Mouse (Mus musculus) right cerebral cortex, adult 18-20 months (tissue): Measurements from ENCODE around the gene Ptpn14.

Experiments
- DNase-seq: peaks from one replicate; pipeline ENCODE4 v3.0.0; 2022; ENCODE audit warnings: mixed read lengths

Ptpn14 gene

DNA sequence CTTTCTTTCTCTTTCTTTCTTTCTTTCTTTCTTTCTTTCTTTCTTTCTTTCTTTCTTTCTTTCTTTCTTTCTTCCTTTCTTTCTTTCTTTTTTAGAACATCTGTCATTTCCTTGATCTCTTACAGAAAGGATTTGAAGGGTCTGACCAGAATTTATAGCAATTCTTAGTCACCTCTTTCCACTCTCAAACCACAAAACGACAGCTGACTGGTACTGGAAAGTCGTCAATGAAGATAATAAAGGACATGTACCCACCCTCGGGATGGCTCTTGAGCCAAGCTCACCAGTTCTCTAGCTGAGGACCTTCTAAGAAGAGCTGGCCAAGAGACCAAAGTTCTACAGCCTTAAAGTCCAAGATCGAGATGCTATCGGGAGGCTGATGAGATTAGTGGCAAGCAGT, 9.5 kb upstream of the Ptpn14 start:
- DNase-seq, result no peak

DNA sequence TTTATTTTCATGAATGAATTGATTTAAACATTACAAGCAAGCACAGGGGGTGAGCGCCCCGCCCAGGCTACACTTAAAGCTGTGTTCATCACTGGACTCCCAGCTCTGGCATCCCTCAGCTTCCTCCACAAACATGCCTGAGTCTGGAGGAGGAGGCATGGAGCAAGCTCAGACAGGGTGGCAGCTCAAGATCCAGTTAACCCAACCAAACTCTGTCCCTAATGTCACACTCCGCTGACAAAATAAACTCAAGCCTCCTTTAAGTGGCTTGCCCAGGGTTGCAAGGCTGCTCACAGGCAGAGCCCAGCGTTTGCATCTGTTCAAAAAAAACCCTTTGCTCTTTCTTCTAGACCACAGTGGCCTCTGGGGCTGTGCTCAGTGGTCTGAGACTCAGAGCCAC, 1.9 kb upstream of the Ptpn14 start:
- DNase-seq, result no peak

DNA sequence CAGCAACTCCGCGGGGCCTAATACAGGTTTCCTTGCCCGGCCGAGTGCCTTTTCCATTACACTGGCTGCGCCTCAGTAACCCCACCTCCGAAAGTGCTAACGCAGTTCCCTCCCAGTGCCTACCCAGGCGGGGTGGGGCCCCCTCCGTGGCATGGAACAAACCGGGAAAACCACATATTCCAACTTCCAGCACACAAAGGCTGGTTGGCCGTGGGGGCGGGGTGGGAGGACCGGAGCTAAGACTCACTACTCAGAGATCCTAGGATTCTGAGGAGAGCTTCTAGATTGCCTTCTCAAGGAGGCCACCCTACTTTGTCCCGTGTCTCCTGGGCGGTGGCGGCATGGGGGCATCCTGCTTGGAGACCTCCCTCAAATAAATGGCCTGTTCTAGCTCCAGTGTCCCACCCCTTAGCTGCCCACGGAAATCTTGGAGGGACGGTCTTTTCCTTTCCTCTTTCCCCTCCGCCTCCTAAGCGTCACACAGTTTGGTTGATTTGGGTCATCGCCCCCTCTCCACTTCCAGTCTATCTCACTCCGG, 653 bp upstream of the Ptpn14 start:
- DNase-seq, result no peak

DNA sequence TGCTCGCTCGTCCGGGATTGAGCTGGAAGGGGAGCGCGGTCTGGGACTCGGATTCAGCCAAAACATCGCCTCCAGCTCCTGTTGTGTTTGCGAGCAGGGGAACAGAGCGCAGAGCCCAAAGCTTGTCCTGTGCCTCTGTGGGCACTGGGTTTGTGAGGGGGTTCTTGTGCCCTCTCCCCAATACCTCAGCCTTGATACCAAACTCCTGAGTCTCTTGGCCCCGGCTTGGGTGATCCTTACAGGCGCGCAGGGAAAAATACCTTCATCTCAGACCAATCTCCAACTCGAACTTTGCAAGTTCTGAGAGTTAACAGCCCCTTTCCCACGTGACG, 682 bp downstream of the Ptpn14 start:
- no peak for DNase-seq

DNA sequence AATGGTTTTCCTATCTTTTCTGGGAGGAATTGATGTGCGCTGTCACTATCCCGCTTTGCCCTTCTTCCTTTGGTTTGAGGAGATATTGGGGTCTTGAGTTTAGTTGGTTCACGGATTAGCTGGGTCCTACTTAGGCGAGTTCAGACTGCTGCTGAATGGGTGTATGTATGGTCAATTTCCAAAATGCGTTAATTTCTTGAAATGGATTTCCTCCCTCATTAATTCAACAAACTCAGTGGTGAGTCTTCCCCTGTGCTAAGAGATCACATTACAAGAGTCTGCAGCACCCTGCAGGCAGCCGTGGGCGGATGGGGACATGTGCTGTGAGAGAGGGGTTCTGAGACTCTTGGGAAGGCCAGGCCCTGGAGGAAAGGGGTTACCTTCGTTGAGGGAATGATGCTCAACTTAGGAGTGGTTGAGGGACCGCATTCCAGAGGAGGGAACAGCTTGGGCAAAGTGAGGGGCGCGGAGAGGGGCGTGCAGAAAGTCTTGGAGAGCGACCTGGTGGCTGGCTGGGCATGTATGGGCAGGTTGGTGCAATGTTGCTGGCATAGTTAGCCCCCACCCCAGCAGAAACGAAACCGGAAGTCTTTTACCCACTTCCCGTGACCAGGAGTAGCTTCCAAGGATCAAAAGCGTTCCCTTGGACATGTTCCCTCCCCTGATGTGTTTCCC, 1.2 kb downstream of the Ptpn14 start:
- no peak for DNase-seq

DNA sequence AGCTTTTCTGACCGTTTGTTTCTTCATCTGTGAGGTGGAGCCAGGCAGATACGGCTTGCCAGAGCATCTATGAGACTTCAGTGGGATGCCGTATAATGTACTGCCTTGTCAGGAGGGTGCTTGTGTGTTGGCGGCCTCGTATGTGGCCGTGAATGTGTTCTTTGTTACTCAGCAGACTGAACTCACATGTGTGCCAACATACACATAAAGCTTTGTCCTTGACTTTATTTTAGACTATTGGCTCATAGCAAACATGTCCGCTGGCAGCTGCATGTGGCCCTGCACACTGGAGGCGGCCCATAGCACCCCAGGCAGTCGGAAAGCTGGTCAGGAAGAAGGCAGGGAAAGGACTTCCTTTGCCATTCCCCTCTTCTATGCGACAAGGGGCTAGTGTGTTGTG, 3.6 kb downstream of the Ptpn14 start:
- DNase-seq, result no peak

DNA sequence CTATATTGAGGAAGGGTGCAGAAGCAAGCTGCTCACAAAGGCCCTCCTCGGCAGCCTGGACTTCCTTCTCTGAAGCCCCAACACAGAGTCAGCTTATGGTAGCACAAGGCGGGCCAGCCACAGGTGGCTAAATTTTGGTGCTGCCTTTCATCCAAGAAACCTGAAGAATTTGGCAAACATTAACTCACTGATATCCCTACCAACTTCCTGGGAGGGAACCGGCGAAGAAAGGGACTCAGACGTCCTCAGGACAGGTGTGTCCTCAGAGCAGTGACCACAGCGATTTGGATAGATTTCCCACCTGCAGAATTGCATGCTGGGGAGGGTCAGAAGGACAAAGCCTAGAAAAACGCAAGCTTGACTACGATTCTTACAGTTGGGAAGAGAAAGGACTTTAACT, 4.1 kb downstream of the Ptpn14 start:
- DNase-seq, result no peak

DNA sequence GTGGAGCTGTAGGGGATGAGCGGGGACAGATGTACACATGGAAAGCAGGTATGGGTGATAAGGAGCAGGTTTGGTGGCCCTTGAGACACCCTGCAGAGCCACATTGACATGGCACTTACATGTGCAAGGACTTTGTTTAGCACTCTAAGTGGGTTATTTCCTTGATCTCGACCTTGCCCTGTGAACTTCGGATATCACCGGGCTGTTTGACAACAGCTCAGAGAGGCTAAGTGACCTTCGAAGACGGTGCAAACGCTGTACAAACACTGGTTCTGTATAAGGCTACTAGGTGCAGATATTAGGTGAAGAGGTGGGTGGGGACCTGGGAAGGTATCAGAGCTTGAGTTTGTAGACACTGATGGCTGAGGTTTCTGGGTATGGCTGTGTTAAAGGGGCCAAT, 12.0 kb downstream of the Ptpn14 start:
- no peak for DNase-seq

DNA sequence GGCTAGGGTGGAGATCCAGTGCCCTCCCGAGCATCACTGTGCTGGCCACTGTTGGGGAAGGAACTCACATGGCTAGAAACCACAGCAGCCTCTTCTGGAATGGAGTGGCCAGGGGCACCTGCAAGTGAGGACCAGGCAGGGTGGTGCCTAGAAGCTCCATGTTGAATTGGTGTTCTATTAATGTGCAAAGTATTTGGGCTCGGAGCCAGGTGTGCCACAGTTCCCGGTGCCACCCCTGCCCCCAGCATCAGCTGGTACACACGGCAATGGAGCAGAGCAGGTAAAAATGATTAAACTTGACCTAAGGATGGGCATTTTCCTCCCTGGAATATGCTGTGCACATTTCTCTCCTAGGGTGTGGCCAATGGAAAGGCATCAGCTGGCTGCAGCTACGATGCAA, 14.0 kb downstream of the Ptpn14 start:
- no peak for DNase-seq

DNA sequence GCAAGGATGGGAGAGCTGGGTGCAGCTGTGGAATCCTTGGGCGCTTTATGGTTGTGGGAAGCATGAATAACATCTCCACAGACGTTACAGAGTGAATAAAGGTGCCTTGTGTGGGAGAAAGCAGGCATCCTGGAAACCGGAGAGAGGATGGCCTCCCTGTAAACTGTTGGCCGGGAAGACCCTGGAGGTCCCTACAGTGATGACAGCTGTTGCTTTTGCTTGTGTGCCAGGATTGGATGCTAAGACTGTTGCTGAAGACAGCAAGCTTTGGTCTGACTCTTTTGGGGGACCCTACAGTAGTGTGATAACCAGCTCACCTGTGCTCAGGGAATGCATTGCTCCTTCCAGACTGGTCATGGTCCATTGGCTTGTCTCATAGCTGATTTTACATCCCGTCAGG, 15.1 kb downstream of the Ptpn14 start:
- DNase-seq, result no peak

DNA sequence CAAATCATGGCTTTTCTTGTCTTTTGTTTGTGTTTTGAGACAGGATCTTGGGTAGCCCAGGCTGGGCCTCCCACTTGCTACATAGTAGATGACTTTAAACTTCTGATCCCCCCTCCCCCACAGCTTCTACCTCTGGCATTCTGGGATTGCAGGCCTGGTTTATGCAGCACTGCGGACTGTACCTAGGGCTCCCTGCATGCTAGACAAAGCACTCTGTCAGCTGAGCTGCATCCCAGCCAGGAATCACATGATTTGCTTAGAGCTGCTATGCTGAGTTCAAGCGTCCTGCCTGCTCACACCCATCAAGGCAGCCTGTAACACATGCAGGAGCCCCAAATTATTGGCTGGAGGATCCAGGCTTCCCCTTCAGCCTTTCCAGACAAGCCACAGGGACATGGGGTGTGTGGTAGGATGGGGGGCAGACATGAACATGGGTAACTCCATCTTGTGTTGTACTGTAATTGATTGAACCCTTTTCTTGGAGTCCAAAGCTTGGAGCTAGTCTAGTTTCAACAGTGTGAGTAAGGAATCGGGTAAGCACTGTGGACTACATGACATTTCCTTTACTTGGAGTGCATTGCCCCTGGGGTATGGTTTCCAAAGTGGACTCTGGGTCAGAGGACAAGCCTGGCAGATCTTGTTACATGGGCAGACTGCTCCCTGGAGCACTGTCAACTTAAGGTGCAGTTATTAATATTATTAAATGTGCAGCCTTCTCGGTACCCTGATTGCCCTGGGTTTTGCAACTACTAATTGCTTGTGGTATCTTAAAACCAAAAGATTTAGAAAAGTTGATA, 17.0 kb downstream of the Ptpn14 start:
- no peak for DNase-seq

DNA sequence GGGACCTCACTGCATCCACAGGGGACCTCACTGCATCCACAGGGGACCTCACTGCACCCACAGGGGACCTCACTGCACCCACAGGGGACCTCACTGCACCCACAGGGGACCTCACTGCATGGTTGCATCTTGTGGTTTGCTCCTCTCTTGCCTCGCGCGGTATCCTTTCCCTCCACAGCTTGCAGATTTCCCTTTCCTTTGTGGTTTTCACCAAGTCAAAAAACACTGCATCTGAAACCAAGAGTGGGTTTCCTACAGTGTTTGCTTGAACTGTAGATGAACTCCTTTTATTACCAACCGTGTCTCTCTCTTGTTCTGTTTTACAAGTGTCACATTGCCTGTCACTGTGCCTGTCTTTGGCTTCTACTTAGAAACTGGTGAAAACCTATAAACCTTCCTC, 18.5 kb downstream of the Ptpn14 start:
- no peak for DNase-seq

DNA sequence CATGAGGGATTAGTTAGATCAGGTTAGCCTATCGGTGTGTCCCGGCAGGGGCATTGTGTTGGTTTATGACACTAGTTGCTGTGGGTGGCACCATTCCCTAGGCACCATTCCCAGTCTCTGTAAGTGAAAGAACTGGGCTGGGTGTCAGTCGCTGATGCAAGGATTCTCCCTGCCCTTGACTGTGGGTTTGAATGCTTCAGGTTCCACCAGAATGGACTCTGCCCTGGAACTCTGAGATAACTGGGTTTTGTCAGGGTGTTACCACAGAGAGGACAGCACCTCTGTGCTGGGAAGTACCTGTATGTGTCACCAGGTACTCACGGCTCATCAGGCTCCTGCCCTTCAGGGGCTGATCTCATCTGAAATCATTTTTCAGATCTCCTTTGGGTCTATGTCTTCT, 21.7 kb downstream of the Ptpn14 start:
- no peak for DNase-seq

DNA sequence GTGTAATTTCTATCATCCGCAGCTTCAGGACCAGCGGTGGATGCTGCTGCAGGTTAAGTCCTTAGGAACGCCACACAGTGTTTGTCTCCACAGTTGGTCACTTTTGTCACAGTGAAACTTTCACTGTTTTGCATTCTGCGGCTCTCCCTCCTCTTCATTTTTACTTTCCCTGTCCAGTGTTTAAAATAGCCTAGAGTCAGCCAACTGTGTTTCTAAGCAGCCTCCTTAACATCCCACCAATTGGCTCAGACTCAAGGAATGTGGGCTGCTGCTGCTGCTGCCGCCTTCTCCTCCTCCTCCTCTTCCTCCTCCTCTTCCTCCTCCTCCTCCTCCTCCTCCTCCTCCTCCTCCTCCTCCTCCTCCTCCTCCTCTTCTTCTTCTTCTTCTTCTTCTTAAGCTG, 22.2 kb downstream of the Ptpn14 start:
- peak; percentile 10 for DNase-seq

DNA sequence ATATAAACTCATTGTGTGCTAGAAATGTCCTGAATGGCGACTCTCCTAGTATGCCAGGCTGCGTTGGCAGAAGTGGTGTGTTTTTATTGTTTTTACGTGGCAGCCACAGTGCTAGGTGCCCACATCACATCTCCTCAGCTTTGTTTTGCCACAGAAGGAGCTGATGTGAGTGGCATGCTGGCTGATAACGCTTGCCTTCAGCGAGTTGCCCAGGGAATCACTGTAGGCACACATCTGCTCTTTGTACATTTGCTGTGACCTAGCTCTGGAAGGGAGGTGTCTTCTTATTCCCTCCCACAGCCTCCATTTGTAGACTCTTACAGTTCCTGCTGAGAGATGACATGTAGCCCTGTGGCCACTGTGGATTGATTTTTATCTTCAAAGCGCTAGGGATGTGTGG, 24.2 kb downstream of the Ptpn14 start:
- DNase-seq, result no peak

DNA sequence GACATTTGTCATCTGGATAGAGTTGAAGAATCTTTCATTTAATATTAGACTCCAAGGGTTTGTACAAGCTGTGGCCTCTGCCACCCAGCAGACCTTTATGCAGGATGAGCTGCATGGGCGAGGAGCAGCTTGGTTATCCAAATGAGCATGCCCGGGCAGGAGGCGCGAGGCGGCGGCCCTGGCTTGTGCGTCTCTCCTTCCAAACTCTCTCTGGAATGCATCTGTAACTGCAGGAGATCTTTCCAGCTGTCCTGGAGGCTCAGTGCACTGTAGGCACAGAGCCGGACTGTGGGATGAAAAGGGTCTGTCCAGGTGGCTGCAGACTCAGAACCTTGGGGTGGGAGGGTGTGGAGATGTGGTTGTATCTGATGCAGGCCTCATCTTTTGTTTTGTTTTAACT, 27.0 kb downstream of the Ptpn14 start:
- no peak for DNase-seq

DNA sequence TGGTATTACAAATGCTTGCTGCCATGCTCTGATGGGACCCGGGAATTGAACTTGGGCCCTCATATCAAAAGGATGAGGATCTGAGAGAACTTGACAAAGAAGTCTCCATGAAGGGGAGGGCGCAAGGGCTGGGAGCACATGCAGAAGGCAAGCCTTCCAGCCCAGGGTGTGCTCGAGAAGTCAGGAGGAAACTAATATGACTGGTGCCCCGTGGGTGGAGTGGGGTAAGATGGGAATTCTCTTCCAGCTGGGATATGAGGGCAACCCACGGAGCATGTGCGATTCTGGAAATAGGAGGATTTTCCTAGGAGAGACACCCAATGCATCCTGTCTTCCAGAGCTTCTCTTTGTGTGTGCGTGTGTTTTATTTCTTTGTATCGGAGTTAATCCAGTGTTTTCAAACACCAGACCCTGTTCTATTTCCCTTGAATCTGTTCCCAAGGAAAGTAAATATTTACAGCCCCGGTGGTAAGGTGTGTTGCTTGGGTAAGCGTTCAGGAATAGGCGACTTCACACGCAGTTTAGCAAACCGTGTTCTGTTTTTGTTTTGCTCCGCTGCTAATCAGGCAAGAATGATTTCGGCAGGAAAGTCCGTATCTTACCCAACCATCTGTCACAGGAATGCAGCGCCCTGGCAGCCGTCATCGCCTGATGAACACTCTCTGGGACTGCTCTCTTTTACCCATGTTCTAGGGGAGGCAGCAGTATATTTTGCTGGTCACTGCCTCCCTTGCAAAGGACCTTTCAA, 28.4 kb downstream of the Ptpn14 start:
- DNase-seq, result peak; percentile 36

DNA sequence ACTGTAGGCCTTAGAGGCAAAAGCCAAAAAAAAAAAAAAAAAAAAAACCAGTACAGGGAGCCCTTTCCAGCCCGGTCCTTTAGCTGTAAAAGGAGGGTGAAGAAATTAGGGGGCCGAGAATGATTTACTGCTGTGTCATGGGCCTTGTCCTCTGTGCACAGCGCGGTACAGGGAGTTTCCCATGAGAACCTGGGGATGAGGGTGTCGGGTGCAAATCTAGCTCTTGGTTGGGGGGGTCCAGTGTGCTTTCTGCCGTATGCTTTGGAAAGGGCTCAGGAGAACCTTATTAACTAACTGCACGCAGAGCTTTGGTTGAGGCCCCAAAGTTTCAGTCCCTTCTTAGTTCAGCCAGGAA, 29.0 kb downstream of the Ptpn14 start:
- DNase-seq, result no peak

DNA sequence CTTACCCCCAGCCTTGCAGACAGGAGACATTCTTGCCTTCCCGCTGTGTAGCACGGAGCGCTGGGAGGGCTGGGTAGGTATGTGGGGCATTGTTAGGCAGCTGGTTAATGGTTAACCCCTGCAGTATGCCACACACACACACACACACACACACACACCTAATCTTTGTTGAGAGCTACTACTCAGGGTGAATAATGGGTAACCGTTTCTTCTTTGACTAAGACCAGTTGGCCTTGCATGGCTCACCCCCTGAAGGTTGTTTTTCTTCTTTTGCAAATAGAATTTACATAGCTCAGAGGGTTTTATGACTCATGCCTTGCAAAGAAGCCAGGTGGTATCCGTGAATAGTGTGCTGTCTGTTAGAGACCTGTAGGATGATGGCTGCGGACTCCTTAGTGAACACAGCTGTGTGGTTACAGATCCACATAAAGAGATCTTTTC, 33.5 kb downstream of the Ptpn14 start:
- peak; percentile 32 for DNase-seq

DNA sequence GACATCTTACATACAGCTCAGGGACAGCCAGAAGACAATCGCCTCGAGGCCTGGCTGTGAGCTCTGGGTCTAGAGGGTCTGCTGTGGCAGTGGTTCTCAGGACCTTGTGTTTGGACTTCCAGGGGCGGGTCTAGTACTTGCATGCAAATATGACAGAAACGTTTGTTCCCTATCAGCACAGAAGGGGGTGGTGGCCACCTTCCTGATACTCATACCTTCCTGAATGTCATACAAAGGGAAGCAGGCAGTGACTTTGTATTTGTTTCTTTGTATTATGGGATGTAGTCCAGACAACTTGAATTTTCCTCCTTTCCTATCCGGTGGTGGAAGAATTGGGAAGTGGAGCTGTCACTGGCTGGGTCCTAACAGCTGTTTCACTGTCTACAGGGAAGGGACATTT, 36.2 kb downstream of the Ptpn14 start:
- no peak for DNase-seq

DNA sequence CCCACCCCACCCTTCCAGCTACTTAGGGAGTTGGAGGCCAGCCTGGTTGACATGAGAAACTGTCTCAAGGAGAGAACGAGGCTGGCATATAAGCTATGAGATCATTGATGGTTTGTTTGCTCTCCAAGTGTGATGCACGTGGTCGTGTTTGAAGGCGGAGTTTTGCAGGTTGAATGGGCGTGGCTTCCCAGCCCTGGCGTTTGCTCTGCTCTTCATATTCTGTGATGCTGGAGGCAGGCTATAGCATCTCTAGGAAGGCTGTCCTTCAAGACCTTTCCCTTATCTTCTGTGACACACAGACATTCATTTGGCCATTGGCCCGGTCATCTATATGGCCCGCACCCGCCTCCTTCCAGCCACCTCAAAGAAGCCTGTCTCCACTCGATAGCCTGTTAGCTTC, 39.1 kb downstream of the Ptpn14 start:
- no peak for DNase-seq

DNA sequence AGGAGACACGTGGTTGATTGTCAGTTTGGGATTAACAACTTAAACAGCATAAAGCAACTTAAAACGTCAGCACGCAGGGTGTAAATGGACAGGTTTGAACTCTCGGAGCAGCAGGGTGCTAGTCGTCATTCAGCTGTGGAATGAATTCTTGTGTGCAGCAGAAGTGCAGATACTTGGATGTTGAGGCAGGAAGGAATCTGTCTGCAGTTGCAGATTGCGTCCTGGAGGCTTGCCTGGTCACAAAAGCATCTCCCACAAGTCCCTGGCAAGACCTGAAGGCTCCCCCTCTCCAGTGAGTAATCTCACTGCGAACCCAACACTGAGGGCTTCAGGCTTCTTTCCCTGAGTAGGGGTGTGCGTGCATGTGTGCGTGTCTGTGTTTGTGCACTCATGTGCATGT, 39.8 kb downstream of the Ptpn14 start:
- DNase-seq, result no peak

DNA sequence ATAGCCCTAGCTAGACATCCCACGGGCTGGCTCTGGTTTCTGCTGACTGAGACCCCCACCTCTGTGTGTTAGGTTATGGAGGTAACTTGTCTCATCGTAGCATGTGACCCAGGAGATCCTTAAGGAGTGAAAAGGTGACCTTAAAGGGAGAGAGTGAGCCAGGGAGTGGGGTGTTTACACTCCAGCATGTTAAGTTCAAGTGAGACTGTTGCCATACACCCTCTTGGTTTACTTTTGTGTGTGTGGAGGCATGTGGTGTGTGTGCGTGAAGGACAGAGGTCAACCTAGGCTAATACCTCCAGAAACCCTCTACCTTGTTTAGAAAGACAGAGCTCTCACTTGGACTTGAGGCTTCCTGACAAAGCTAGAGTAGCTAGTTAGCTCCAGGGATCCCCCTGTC, 42.4 kb downstream of the Ptpn14 start:
- no peak for DNase-seq

DNA sequence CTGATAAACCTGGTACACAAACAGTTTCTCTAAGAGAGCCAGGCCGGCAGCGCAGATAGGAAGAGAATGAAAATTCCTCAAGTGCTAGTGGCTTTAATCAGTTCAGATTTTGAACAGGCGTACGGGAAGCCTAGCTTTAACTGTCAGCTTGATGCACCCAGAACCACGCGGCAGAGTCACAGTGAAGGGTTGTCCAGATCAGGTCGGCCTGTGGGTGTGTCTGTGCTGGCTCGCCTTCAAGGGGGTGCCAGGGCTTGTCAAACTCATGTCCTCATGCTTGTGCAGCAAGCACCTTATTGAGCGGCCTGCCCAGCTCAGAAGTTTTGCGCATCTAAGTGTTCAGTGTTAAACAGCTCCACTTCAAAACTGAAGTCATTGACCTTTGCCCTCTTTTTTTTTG, 44.6 kb downstream of the Ptpn14 start:
- no peak for DNase-seq
